Mouse (Mus musculus): ENCODE measurements around the gene Etl4. TPM values are rescaled to one million over a fixed set of nuclear protein-coding genes. Genes with fewer than 3 reads are reported as not detected.
A peak's percentile ranks its signal among the peaks of the same experiment; 100 is the strongest.

Gene Etl4
- polyA plus RNA-seq, 1 experiment from 2014 or later = 27.7 TPM

- Histone ChIP-seq H3K9me3 (ENCODE audit: control insufficient read depth, low read length) (no peaks in the 10 kb centered on the region), H3K4me1 (ENCODE audit: control insufficient read depth, insufficient read depth, low read length) (no peaks in the 10 kb centered on the region), H3K27ac (ENCODE audit: low read length) (no peak overlapping the region), H3K4me2 (ENCODE audit: low read depth, low read length) (no peak overlapping the region), H3K27me3 (replicated peaks; ENCODE audit: control insufficient read depth, insufficient read depth, low read length) (no peaks in the 10 kb centered on the region), H3K4me3 (ENCODE audit: low read length) (no peak overlapping the region), H3K9ac (ENCODE audit: low read depth, low read length) (no peak overlapping the region), H3K36me3 (ENCODE audit: control insufficient read depth, insufficient read depth, low read length) (no peaks in the 10 kb centered on the region)
- ATAC-seq = no peak
- whole genome bisulfite sequencing = 56% methylated on average over 2 of the region's 2 CpGs
Observed at GRCm38 (mm10) chr2:20276124-20276523, 366.5 kb downstream of the Etl4 start.

- no peaks in the 10 kb centered on the region for H3K4me1 ChIP-seq (ENCODE audit: control insufficient read depth, insufficient read depth, low read length)
- no peak overlapping the region for H3K4me3 ChIP-seq (ENCODE audit: low read length)
- H3K9me3 ChIP-seq (ENCODE audit: control insufficient read depth, low read length) = no peaks in the 10 kb centered on the region
- no peak overlapping the region for H3K4me2 ChIP-seq (ENCODE audit: low read depth, low read length)
- no peak overlapping the region for H3K27ac ChIP-seq (ENCODE audit: low read length)
- 95% methylated on average over 2 of the region's 2 CpGs for WGBS
- H3K27me3 ChIP-seq (replicated peaks; ENCODE audit: control insufficient read depth, insufficient read depth, low read length) = no peaks in the 10 kb centered on the region
- H3K36me3 ChIP-seq (ENCODE audit: control insufficient read depth, insufficient read depth, low read length) = no peaks in the 10 kb centered on the region
- no peak for ATAC-seq
- H3K9ac ChIP-seq (ENCODE audit: low read depth, low read length) = no peak overlapping the region
Observed at GRCm38 (mm10) chr2:20281903-20282302, 372.3 kb downstream of the Etl4 start.

DNA sequence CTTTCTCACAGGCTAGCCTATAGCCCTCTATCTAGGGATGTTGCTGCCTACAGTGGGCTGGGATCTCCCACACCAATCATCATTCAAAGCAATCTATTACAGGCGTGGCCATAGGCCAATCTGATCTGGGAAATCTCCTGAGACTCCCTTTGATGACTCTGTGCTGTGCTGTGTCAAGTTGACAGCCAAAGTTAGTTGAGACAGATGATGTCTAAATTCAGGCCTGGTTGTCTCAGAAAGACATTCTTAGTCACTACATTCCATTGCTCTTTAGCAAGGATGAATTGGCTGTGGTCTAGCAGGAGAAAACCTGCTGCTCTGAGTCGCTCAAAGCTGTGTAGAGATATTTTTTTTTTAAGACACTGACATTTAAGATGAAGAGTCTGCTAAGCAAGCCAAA lies 374.8 kb downstream of the Etl4 start:
- Histone ChIP-seq H3K9me3 (ENCODE audit: control insufficient read depth, low read length) (no peaks in the 10 kb centered on the region), H3K4me2 (ENCODE audit: low read depth, low read length) (no peak overlapping the region), H3K27me3 (replicated peaks; ENCODE audit: control insufficient read depth, insufficient read depth, low read length) (no peaks in the 10 kb centered on the region), H3K27ac (ENCODE audit: low read length) (no peak overlapping the region), H3K4me1 (ENCODE audit: control insufficient read depth, insufficient read depth, low read length) (no peaks in the 10 kb centered on the region), H3K9ac (ENCODE audit: low read depth, low read length) (no peak overlapping the region), H3K36me3 (ENCODE audit: control insufficient read depth, insufficient read depth, low read length) (no peaks in the 10 kb centered on the region), H3K4me3 (ENCODE audit: low read length) (no peak overlapping the region)
- 43% methylated on average over 2 of the region's 2 CpGs for WGBS
- ATAC-seq = peak; percentile 44; the same call in 1 of the 2 replicates

- Histone ChIP-seq H3K27me3 (replicated peaks; ENCODE audit: control insufficient read depth, insufficient read depth, low read length) (no peaks in the 10 kb centered on the region), H3K9me3 (ENCODE audit: control insufficient read depth, low read length) (no peaks in the 10 kb centered on the region), H3K4me3 (ENCODE audit: low read length) (no peak overlapping the region), H3K9ac (ENCODE audit: low read depth, low read length) (no peak overlapping the region), H3K4me1 (ENCODE audit: control insufficient read depth, insufficient read depth, low read length) (no peaks in the 10 kb centered on the region), H3K36me3 (ENCODE audit: control insufficient read depth, insufficient read depth, low read length) (no peaks in the 10 kb centered on the region), H3K27ac (ENCODE audit: low read length) (no peak overlapping the region), H3K4me2 (ENCODE audit: low read depth, low read length) (no peak overlapping the region)
- no peak for ATAC-seq
- 49% methylated on average over 4 of the region's 4 CpGs for whole genome bisulfite sequencing
Observed at GRCm38 (mm10) chr2:20290982-20291740, 381.6 kb downstream of the Etl4 start.

DNA sequence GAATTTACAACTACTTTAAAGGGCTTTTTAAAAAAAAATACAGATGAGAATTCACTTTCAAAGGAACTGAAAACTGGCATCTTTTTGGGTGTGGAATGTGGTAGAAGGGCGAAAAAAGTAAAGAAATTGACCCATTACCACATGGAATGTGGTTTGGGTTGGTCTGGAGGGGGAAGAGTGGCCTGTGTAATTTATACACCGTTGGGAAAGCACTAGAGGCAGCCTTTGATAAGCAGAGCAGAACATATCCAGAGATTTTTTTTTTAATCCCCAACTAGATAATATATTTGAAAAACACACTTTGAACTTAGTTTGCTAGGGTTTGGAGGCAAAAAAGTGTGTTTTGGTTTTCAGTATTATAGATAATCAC lies 382.1 kb downstream of the Etl4 start:
- Histone ChIP-seq H3K9me3 (ENCODE audit: control insufficient read depth, low read length) (no peaks in the 10 kb centered on the region), H3K27me3 (replicated peaks; ENCODE audit: control insufficient read depth, insufficient read depth, low read length) (no peaks in the 10 kb centered on the region), H3K9ac (ENCODE audit: low read depth, low read length) (no peak overlapping the region), H3K4me1 (ENCODE audit: control insufficient read depth, insufficient read depth, low read length) (no peaks in the 10 kb centered on the region), H3K4me2 (ENCODE audit: low read depth, low read length) (no peak overlapping the region), H3K4me3 (ENCODE audit: low read length) (no peak overlapping the region), H3K36me3 (ENCODE audit: control insufficient read depth, insufficient read depth, low read length) (no peaks in the 10 kb centered on the region), H3K27ac (ENCODE audit: low read length) (no peak overlapping the region)
- no peak for ATAC-seq
- 37% methylated on average over 2 of the region's 2 CpGs for WGBS

DNA sequence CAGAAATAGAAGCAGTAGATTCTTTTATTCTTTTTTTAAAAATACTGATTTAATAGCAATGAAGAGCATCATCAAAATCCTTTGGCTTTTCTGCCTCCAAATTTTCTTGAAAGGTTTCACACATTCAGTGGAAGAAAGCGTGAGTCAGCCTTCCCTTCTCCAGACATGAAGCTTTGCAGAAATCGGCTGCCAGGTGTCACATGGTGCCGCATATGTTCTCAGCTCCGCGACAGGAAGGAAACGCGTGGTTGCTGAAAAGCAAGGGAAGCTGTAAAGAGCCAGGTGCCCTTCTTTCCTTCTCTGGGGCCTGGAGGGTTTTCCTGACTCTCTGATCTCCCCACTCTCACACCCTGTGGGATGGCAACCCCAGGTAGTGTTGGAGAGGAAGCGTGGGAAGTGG lies 383.8 kb downstream of the Etl4 start:
- 71% methylated on average over 8 of the region's 8 CpGs for WGBS

GRCm38 (mm10) chr2:20294596-20294995 lies 385.0 kb downstream of the Etl4 start:
- H3K4me3 ChIP-seq (ENCODE audit: low read length) = no peak overlapping the region
- H3K36me3 ChIP-seq (ENCODE audit: control insufficient read depth, insufficient read depth, low read length) = no peaks in the 10 kb centered on the region
- H3K9me3 ChIP-seq (ENCODE audit: control insufficient read depth, low read length) = no peaks in the 10 kb centered on the region
- no peak overlapping the region for H3K27ac ChIP-seq (ENCODE audit: low read length)
- no peak overlapping the region for H3K9ac ChIP-seq (ENCODE audit: low read depth, low read length)
- no peak for ATAC-seq
- WGBS = 33% methylated on average over 4 of the region's 4 CpGs
- H3K4me2 ChIP-seq (ENCODE audit: low read depth, low read length) = no peak overlapping the region
- H3K27me3 ChIP-seq (replicated peaks; ENCODE audit: control insufficient read depth, insufficient read depth, low read length) = no peaks in the 10 kb centered on the region
- H3K4me1 ChIP-seq (ENCODE audit: control insufficient read depth, insufficient read depth, low read length) = no peaks in the 10 kb centered on the region

More for the DNA sequence above, 383.8 kb downstream of the Etl4 start:
- ATAC-seq = no peak
- Histone ChIP-seq H3K9ac (ENCODE audit: low read depth, low read length) (no peak overlapping the region), H3K9me3 (ENCODE audit: control insufficient read depth, low read length) (no peaks in the 10 kb centered on the region), H3K4me1 (ENCODE audit: control insufficient read depth, insufficient read depth, low read length) (no peaks in the 10 kb centered on the region), H3K27ac (ENCODE audit: low read length) (no peak overlapping the region), H3K36me3 (ENCODE audit: control insufficient read depth, insufficient read depth, low read length) (no peaks in the 10 kb centered on the region), H3K4me2 (ENCODE audit: low read depth, low read length) (no peak overlapping the region), H3K4me3 (ENCODE audit: low read length) (no peak overlapping the region), H3K27me3 (replicated peaks; ENCODE audit: control insufficient read depth, insufficient read depth, low read length) (no peaks in the 10 kb centered on the region)

- Histone ChIP-seq H3K4me2 (ENCODE audit: low read depth, low read length) (no peak overlapping the region), H3K36me3 (ENCODE audit: control insufficient read depth, insufficient read depth, low read length) (no peaks in the 10 kb centered on the region), H3K4me1 (ENCODE audit: control insufficient read depth, insufficient read depth, low read length) (no peaks in the 10 kb centered on the region), H3K9ac (ENCODE audit: low read depth, low read length) (no peak overlapping the region), H3K9me3 (ENCODE audit: control insufficient read depth, low read length) (no peaks in the 10 kb centered on the region), H3K27ac (ENCODE audit: low read length) (no peak overlapping the region), H3K4me3 (ENCODE audit: low read length) (no peak overlapping the region), H3K27me3 (replicated peaks; ENCODE audit: control insufficient read depth, insufficient read depth, low read length) (no peaks in the 10 kb centered on the region)
- ATAC-seq = no peak
- WGBS = 88% methylated on average over 3 of the region's 3 CpGs
Observed at GRCm38 (mm10) chr2:20302517-20302916, 392.9 kb downstream of the Etl4 start.

DNA sequence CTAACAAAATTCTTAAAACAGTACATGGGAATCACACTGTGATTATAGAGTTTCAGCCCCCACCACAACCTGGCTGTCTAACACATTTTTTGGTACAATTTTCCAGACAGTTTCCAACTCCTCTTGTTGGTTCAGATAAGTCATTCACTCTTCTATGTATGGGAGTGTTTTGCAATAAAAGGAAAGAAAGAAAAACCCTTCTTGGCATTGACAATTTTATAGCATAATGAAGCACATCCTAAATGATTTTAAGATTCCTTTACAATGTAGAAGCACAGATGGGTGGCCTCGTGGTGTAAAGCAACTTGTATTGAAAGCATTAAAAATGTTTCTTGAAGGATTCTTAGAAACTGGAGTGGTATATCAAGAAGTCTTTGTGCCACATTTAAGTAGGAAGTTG lies 415.4 kb downstream of the Etl4 start:
- Histone ChIP-seq H3K4me2 (ENCODE audit: low read depth, low read length) (no peak overlapping the region), H3K27me3 (replicated peaks; ENCODE audit: control insufficient read depth, insufficient read depth, low read length) (no peaks in the 10 kb centered on the region), H3K4me1 (ENCODE audit: control insufficient read depth, insufficient read depth, low read length) (no peaks in the 10 kb centered on the region), H3K9ac (ENCODE audit: low read depth, low read length) (no peak overlapping the region), H3K4me3 (ENCODE audit: low read length) (no peak overlapping the region), H3K36me3 (ENCODE audit: control insufficient read depth, insufficient read depth, low read length) (no peaks in the 10 kb centered on the region), H3K9me3 (ENCODE audit: control insufficient read depth, low read length) (no peaks in the 10 kb centered on the region), H3K27ac (ENCODE audit: low read length) (no peak overlapping the region)
- WGBS = 62% methylated on average over 1 of the region's 1 CpGs
- no peak for ATAC-seq

DNA sequence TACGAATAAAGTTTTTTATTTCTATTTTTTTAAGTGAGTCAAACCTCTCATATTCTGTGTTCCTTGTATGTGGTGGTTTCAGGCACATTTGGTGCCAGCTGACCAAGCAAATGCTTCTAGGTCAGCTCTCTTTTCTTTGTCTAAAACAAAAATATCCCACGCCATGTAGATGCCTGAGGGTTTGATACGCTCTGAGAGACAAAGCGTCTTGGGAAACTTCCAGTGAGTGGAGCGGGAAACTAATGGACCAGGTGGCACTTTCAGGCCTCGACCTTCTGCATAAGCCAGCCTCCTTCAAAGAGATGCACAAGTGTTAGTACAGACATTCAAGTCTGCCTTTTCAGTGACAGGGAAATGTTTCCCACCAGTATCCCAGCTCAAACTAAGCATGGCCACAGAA lies 426.6 kb downstream of the Etl4 start:
- Histone ChIP-seq H3K36me3 (ENCODE audit: control insufficient read depth, insufficient read depth, low read length) (no peaks in the 10 kb centered on the region), H3K9me3 (ENCODE audit: control insufficient read depth, low read length) (no peaks in the 10 kb centered on the region), H3K4me1 (ENCODE audit: control insufficient read depth, insufficient read depth, low read length) (peaks cover 3% of the 10 kb centered on the region; the same call in 1 of the 2 replicates), H3K27me3 (replicated peaks; ENCODE audit: control insufficient read depth, insufficient read depth, low read length) (no peaks in the 10 kb centered on the region), H3K4me2 (ENCODE audit: low read depth, low read length) (no peak overlapping the region), H3K4me3 (ENCODE audit: low read length) (no peak overlapping the region), H3K9ac (ENCODE audit: low read depth, low read length) (no peak overlapping the region), H3K27ac (ENCODE audit: low read length) (no peak overlapping the region)
- 89% methylated on average over 6 of the region's 6 CpGs for WGBS
- ATAC-seq = no peak

Measured in intestine, embryonic 16.5 days (tissue).